Mouse (Mus musculus): ENCODE measurements around the gene Mrm3. TPM values are rescaled to one million over a fixed set of nuclear protein-coding genes. Genes with fewer than 3 reads are reported as not detected.
A peak's percentile ranks its signal among the peaks of the same experiment; 100 is the strongest.

The Mrm3 gene
- polyA plus RNA-seq, 1 experiment from 2014 or later = 11.9 TPM

DNA sequence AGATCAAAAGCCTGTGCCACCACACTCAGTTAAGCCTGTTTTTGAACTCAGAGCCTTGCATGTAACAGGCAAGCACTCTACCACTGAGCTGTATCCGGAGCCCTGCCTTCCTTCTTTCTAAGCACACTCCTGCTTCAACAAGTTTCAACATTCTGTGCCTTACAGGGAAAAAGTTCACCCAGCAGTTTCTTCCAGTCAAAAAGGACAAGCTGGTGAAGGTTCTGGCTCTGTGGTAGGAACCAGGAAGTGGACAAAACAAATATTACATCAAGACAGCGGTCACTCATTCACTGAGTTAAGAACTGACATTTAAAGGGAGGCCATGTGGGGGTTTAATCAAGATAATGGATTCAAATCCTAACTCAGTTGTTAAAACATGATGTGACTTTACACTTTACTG is 28.5 kb upstream of the Mrm3 start:
- Histone ChIP-seq H3K36me3 (ENCODE audit: control insufficient read depth, insufficient read depth) (peaks cover 3% of the 10 kb centered on the region), H3K27me3 (ENCODE audit: control insufficient read depth, insufficient read depth, low read depth, low read length) (no peaks in the 10 kb centered on the region), H3K4me3 (ENCODE audit: low read depth, low read length) (no peak overlapping the region), H3K9ac (ENCODE audit: low read depth, low read length) (no peak overlapping the region), H3K9me3 (replicated peaks; ENCODE audit: control insufficient read depth, low read length) (no peaks in the 10 kb centered on the region), H3K27ac (ENCODE audit: low read length) (no peak overlapping the region), H3K4me1 (ENCODE audit: control insufficient read depth, low read depth, low read length) (peaks cover 14% of the 10 kb centered on the region), H3K4me2 (ENCODE audit: low read depth, low read length) (no peak overlapping the region)
- 72% methylated on average over 2 of the region's 2 CpGs for WGBS (ENCODE audit: insufficient replicate concordance)
- ATAC-seq (ENCODE audit: low read depth) = no peak

GRCm38 (mm10) chr11:76216049-76216540 is 27.4 kb upstream of the Mrm3 start:
- WGBS (ENCODE audit: insufficient replicate concordance) = 77% methylated on average over 5 of the region's 5 CpGs
- H3K27me3 ChIP-seq (ENCODE audit: control insufficient read depth, insufficient read depth, low read depth, low read length) = no peaks in the 10 kb centered on the region
- H3K36me3 ChIP-seq (ENCODE audit: control insufficient read depth, insufficient read depth) = peaks cover 5% of the 10 kb centered on the region
- peak overlapping the region; percentile 94 for H3K4me2 ChIP-seq (ENCODE audit: low read depth, low read length)
- H3K9ac ChIP-seq (ENCODE audit: low read depth, low read length) = no peak overlapping the region
- H3K4me1 ChIP-seq (ENCODE audit: control insufficient read depth, low read depth, low read length) = peaks cover 14% of the 10 kb centered on the region
- no peak for ATAC-seq (ENCODE audit: low read depth)
- peak overlapping the region; percentile 84 for H3K4me3 ChIP-seq (ENCODE audit: low read depth, low read length)
- no peaks in the 10 kb centered on the region for H3K9me3 ChIP-seq (replicated peaks; ENCODE audit: control insufficient read depth, low read length)
- no peak overlapping the region; the same call in 1 of the 2 replicates for H3K27ac ChIP-seq (ENCODE audit: low read length)

DNA sequence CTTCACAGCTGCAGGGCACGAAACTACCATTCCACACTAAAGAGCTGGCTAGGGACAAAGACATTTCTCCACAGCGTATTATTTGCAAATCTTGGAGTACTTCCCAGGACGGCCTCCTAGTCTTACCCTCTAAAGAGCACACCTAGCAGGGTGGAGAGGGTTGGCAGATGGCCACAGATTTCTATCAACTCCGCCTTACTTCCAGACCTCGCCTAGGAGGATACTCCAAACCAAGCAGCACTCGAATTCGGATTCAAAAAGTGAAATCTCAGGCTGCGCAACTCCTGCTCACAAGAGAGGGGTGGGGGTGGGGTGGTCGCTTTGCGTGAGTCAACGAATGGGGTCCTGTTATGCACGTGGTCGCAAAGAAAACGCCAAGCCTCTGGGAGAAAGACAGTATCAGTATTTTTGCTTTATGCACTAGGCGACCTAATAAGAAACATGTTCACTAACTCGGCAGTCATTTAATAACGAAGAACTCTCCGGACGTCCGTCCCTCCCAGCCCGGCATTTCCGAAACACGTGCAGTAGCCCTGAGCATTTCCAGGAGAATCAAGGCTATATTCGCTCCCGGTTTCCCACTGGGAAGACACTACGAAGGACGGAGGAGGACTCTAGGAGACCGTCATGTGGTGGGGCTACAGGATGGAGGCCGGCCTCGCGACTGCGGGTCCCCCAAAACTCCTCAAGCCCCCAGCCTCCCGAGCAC is 26.7 kb upstream of the Mrm3 start:
- peak overlapping the region; percentile 84 for H3K4me3 ChIP-seq (ENCODE audit: low read depth, low read length)
- peak overlapping the region; percentile 67 for H3K27ac ChIP-seq (ENCODE audit: low read length)
- H3K27me3 ChIP-seq (ENCODE audit: control insufficient read depth, insufficient read depth, low read depth, low read length) = no peaks in the 10 kb centered on the region
- H3K4me1 ChIP-seq (ENCODE audit: control insufficient read depth, low read depth, low read length) = peaks cover 14% of the 10 kb centered on the region
- 0 out of 2 replicates have a peak, but pooled peaks have one; percentile 4 for ATAC-seq (ENCODE audit: low read depth)
- peak overlapping the region; percentile 94 for H3K4me2 ChIP-seq (ENCODE audit: low read depth, low read length)
- no peaks in the 10 kb centered on the region for H3K9me3 ChIP-seq (replicated peaks; ENCODE audit: control insufficient read depth, low read length)
- peaks cover 6% of the 10 kb centered on the region for H3K36me3 ChIP-seq (ENCODE audit: control insufficient read depth, insufficient read depth)
- peak overlapping the region; percentile 88 for H3K9ac ChIP-seq (ENCODE audit: low read depth, low read length)
- 2% methylated on average over 33 of the region's 33 CpGs for WGBS (ENCODE audit: insufficient replicate concordance)

DNA sequence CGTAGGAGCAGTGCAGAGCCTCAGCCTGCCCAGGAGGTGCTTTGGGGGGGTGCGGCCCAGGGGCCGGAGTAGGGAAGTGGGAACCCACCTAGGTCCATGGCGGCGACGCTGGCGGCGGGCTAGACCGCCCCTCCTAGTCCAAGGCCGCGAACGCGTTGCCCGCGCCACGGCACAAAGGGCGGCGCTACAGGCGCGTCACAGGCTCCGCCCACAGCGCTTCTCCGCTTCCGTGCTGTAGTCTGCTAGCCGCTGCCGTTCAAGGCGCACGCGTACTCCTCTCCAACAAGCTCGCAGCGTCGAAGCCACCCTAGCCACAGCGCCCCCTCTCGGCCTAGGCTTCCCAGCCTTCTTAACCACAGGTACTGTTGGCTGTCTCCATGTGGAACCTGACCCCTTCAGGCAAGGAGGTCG is 26.1 kb upstream of the Mrm3 start, which contains the start of the genes Dbil5 and Gemin4:
Gene Dbil5 (plus strand): TSS at position 219 of the 411 bp plus-strand sequence.
Gene Gemin4 (minus strand): TSS at position 275 of the 411 bp plus-strand sequence.
- Histone ChIP-seq H3K4me3 (ENCODE audit: low read depth, low read length) (peak within 1 kb of the TSS; percentile 84), H3K36me3 (ENCODE audit: control insufficient read depth, insufficient read depth) (peaks cover 6% of the 10 kb centered on the region), H3K9ac (ENCODE audit: low read depth, low read length) (peak within 1 kb of the TSS; percentile 88), H3K27ac (ENCODE audit: low read length) (peak within 1 kb of the TSS; percentile 67), H3K9me3 (replicated peaks; ENCODE audit: control insufficient read depth, low read length) (no peaks in the 10 kb centered on the region), H3K27me3 (ENCODE audit: control insufficient read depth, insufficient read depth, low read depth, low read length) (no peaks in the 10 kb centered on the region), H3K4me1 (ENCODE audit: control insufficient read depth, low read depth, low read length) (peaks cover 14% of the 10 kb centered on the region), H3K4me2 (ENCODE audit: low read depth, low read length) (peak within 1 kb of the TSS; percentile 94)
- WGBS (ENCODE audit: insufficient replicate concordance) = under 1% methylated on average over 35 of the region's 35 CpGs
- peak; percentile 98 for ATAC-seq (ENCODE audit: low read depth)

DNA sequence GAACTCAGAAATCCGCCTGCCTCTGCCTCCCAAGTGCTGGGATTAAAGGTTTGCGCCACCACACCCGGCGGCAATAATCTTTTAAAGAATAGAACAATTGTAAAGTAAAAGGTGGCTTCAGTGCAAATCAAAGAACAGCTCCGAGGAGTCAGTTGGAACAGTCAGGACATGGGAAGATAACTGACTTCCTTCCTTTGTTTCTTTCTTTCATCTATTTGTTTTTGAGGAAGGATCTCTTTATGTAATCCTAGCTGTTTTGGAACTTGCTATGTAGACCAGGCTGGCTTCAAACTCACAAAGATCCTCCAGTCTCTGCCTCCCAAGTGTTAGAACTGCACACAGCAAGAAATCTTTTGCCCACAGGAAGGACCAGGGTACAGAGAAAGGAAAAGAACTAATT is 18.9 kb upstream of the Mrm3 start:
- Histone ChIP-seq H3K4me2 (ENCODE audit: low read depth, low read length) (no peak overlapping the region), H3K27ac (ENCODE audit: low read length) (no peak overlapping the region), H3K9me3 (replicated peaks; ENCODE audit: control insufficient read depth, low read length) (no peaks in the 10 kb centered on the region), H3K9ac (ENCODE audit: low read depth, low read length) (no peak overlapping the region), H3K36me3 (ENCODE audit: control insufficient read depth, insufficient read depth) (peaks cover 5% of the 10 kb centered on the region), H3K4me3 (ENCODE audit: low read depth, low read length) (no peak overlapping the region), H3K27me3 (ENCODE audit: control insufficient read depth, insufficient read depth, low read depth, low read length) (no peaks in the 10 kb centered on the region), H3K4me1 (ENCODE audit: control insufficient read depth, low read depth, low read length) (no peaks in the 10 kb centered on the region)
- ATAC-seq (ENCODE audit: low read depth) = no peak
- 87% methylated on average over 5 of the region's 5 CpGs for WGBS (ENCODE audit: insufficient replicate concordance)

- no peak overlapping the region for H3K4me3 ChIP-seq (ENCODE audit: low read depth, low read length)
- no peak for ATAC-seq (ENCODE audit: low read depth)
- H3K9me3 ChIP-seq (replicated peaks; ENCODE audit: control insufficient read depth, low read length) = no peaks in the 10 kb centered on the region
- no peak overlapping the region for H3K4me2 ChIP-seq (ENCODE audit: low read depth, low read length)
- H3K27ac ChIP-seq (ENCODE audit: low read length) = no peak overlapping the region
- peaks cover 5% of the 10 kb centered on the region for H3K36me3 ChIP-seq (ENCODE audit: control insufficient read depth, insufficient read depth)
- no peaks in the 10 kb centered on the region for H3K4me1 ChIP-seq (ENCODE audit: control insufficient read depth, low read depth, low read length)
- no peak overlapping the region for H3K9ac ChIP-seq (ENCODE audit: low read depth, low read length)
- no peaks in the 10 kb centered on the region for H3K27me3 ChIP-seq (ENCODE audit: control insufficient read depth, insufficient read depth, low read depth, low read length)
Measured at GRCm38 (mm10) chr11:76225051-76225450, 18.5 kb upstream of the Mrm3 start.

DNA sequence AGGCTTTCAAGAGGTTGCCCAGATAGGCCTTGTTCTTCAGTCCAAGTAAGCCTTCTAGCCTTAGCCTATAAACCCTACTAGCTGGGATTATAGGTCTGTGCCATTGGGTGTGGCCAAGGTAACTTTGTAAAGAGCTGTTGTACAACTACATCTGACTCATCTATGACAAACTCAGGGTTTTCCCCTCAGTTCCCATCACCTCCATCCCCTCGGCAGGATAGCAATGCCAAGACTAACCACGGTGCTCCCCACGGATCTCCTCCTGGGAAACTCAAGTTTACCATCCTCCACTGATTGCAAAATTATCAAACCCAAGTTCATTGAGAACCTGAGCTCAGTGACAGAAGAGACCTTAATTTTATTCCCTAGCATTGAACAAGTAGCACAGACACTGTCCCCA is 7.4 kb upstream of the Mrm3 start:
- H3K36me3 ChIP-seq (ENCODE audit: control insufficient read depth, insufficient read depth) = peaks cover 11% of the 10 kb centered on the region
- WGBS (ENCODE audit: insufficient replicate concordance) = 84% methylated on average over 3 of the region's 3 CpGs
- H3K4me3 ChIP-seq (ENCODE audit: low read depth, low read length) = no peak overlapping the region
- H3K9me3 ChIP-seq (replicated peaks; ENCODE audit: control insufficient read depth, low read length) = no peaks in the 10 kb centered on the region
- no peak for ATAC-seq (ENCODE audit: low read depth)
- no peak overlapping the region for H3K4me2 ChIP-seq (ENCODE audit: low read depth, low read length)
- H3K9ac ChIP-seq (ENCODE audit: low read depth, low read length) = no peak overlapping the region
- H3K27me3 ChIP-seq (ENCODE audit: control insufficient read depth, insufficient read depth, low read depth, low read length) = no peaks in the 10 kb centered on the region
- no peaks in the 10 kb centered on the region for H3K4me1 ChIP-seq (ENCODE audit: control insufficient read depth, low read depth, low read length)
- H3K27ac ChIP-seq (ENCODE audit: low read length) = no peak overlapping the region

GRCm38 (mm10) chr11:76239750-76240149 is 3.8 kb upstream of the Mrm3 start:
- H3K4me3 ChIP-seq (ENCODE audit: low read depth, low read length) = no peak overlapping the region
- no peak for ATAC-seq (ENCODE audit: low read depth)
- H3K4me1 ChIP-seq (ENCODE audit: control insufficient read depth, low read depth, low read length) = peaks cover 10% of the 10 kb centered on the region
- no peaks in the 10 kb centered on the region for H3K9me3 ChIP-seq (replicated peaks; ENCODE audit: control insufficient read depth, low read length)
- no peaks in the 10 kb centered on the region for H3K27me3 ChIP-seq (ENCODE audit: control insufficient read depth, insufficient read depth, low read depth, low read length)
- no peak overlapping the region for H3K9ac ChIP-seq (ENCODE audit: low read depth, low read length)
- peaks cover 4% of the 10 kb centered on the region for H3K36me3 ChIP-seq (ENCODE audit: control insufficient read depth, insufficient read depth)
- no peak overlapping the region for H3K27ac ChIP-seq (ENCODE audit: low read length)
- H3K4me2 ChIP-seq (ENCODE audit: low read depth, low read length) = no peak overlapping the region
- WGBS (ENCODE audit: insufficient replicate concordance) = 77% methylated on average over 2 of the region's 2 CpGs

DNA sequence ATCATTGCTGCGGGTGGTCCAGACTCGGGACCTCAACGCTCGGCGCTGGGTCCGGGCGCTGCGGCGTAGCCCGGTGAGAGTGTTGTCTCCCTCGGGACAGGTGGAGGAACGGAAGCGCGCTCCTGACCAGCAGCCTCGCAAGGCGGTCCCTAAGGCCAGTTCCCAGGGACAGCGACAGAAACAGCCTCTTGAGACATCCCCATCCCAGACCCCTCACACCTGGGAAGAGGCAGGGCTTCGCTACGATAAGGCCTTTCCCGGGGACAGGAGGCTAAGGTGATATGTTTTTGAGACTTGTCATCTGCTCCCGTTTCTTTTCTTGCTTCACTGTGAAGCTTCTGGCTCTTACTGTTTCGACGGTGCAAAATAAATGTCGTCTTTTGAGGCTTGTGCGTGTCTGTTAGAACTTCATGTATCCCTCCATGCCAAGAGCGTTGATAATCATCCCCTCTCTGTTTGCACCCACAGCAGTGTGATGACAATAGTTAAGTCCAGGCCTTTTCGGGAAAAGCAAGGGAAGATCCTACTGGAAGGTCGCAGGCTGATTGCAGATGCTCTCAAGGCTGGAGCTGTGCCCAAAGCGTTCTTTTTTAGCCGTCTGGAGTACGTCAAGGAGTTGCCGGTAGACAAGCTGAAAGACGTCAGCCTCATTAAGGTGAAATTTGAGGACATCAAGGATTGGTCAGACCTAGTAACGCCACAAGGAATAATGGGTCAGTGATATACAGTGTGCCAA is 464 bp downstream of the Mrm3 start:
- Histone ChIP-seq H3K27me3 (ENCODE audit: control insufficient read depth, insufficient read depth, low read depth, low read length) (no peaks in the 10 kb centered on the region), H3K36me3 (ENCODE audit: control insufficient read depth, insufficient read depth) (no peaks in the 10 kb centered on the region), H3K4me3 (ENCODE audit: low read depth, low read length) (peak overlapping the region; percentile 78), H3K9ac (ENCODE audit: low read depth, low read length) (peak overlapping the region; percentile 85), H3K4me1 (ENCODE audit: control insufficient read depth, low read depth, low read length) (peaks cover 10% of the 10 kb centered on the region), H3K27ac (ENCODE audit: low read length) (no peak overlapping the region), H3K9me3 (replicated peaks; ENCODE audit: control insufficient read depth, low read length) (no peaks in the 10 kb centered on the region), H3K4me2 (ENCODE audit: low read depth, low read length) (peak overlapping the region; percentile 87)
- peak; percentile 46; the same call in 1 of the 2 replicates for ATAC-seq (ENCODE audit: low read depth)
- WGBS (ENCODE audit: insufficient replicate concordance) = 4% methylated on average over 34 of the region's 34 CpGs

All from liver, embryonic 16.5 days (tissue).